Mouse (Mus musculus): ENCODE data around the gene Eif4h. TPM values are rescaled to one million over a fixed set of nuclear protein-coding genes. Genes with fewer than 3 reads are reported as not detected.

The Eif4h gene
- polyA plus RNA-seq, 1 experiment = 309 TPM

DNA sequence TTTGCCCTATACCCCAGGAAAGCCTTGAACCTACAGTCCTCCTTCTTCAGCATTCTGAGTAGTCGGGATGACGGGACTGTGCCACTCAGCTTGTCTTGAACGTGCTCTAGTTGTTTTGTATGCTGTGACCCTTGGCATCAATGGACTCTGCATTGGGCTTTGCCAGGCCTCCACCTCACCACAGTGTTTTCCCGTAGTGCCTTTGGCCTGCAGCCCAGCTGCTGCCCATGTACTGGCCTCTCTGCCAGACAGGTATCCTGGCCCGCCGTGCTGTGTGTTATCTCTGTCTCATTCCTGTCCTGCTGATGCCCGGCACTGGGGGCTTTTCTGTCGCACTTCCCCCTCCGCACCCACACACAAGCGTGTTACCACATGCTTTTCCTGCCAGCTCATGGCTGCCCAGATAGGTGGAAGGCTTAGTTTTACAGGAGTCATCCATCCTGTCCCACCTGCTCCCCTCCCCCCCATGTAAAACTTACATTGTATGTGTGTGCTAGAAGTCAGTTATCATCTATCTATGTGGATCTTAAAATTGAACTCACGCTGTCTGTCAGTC lies 47.2 kb downstream of the Eif4h start:
- Histone ChIP-seq H3K36me3 (ENCODE audit: control insufficient read depth, insufficient read depth, low read length, poor library complexity, severe bottlenecking) (peaks cover 26% of the 10 kb centered on the region), H3K27ac (ENCODE audit: insufficient read depth, low read length) (no peak overlapping the region), H3K4me3 (ENCODE audit: low read depth, low read length) (no peak overlapping the region), H3K9me3 (replicated peaks; ENCODE audit: control insufficient read depth, insufficient read depth, low read length, poor library complexity, severe bottlenecking) (no peaks in the 10 kb centered on the region), H3K27me3 (ENCODE audit: control insufficient read depth, insufficient read depth, low read length, poor library complexity, severe bottlenecking) (no peaks in the 10 kb centered on the region), H3K9ac (ENCODE audit: low read depth, poor library complexity, severe bottlenecking) (no peak overlapping the region), H3K4me1 (ENCODE audit: control insufficient read depth, insufficient read depth, low read length) (no peaks in the 10 kb centered on the region)
- TF ChIP-seq EP300 (IDR thresholded peaks at IDR 0.05; ENCODE audit: insufficient read depth, low read depth, low read length) (no peak), CTCF (IDR thresholded peaks at IDR 0.05; ENCODE audit: low read depth, low read length) (no peak), POLR2A (IDR thresholded peaks at IDR 0.05; ENCODE audit: insufficient read depth, low read length) (no peak)

DNA sequence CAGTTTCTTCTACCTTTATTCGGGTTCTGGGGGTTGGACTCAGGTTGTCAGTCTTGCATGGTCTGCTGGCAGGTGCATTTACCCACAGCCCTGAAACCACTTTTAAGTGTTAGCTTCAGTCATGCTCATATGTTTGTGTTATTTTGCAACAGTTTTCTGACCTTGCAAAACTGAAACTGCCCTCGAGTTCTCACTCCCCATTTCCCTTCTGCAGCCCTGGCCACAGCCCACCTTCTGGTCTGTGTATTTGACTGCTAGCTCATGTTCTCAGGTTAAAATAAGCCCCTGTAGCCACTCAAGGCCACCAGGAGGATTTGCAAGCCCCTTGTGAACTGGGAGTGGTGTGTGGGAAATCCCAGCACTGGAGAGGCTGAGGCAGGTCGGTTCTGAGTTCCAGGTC lies 49.4 kb downstream of the Eif4h start:
- Histone ChIP-seq H3K9ac (ENCODE audit: low read depth, poor library complexity, severe bottlenecking) (no peak overlapping the region), H3K4me3 (ENCODE audit: low read depth, low read length) (no peak overlapping the region), H3K27me3 (ENCODE audit: control insufficient read depth, insufficient read depth, low read length, poor library complexity, severe bottlenecking) (no peaks in the 10 kb centered on the region), H3K4me1 (ENCODE audit: control insufficient read depth, insufficient read depth, low read length) (no peaks in the 10 kb centered on the region), H3K27ac (ENCODE audit: insufficient read depth, low read length) (no peak overlapping the region), H3K36me3 (ENCODE audit: control insufficient read depth, insufficient read depth, low read length, poor library complexity, severe bottlenecking) (peaks cover 18% of the 10 kb centered on the region), H3K9me3 (replicated peaks; ENCODE audit: control insufficient read depth, insufficient read depth, low read length, poor library complexity, severe bottlenecking) (no peaks in the 10 kb centered on the region)
- TF ChIP-seq POLR2A (IDR thresholded peaks at IDR 0.05; ENCODE audit: insufficient read depth, low read length) (no peak), EP300 (IDR thresholded peaks at IDR 0.05; ENCODE audit: insufficient read depth, low read depth, low read length) (no peak), CTCF (IDR thresholded peaks at IDR 0.05; ENCODE audit: low read depth, low read length) (no peak)

DNA sequence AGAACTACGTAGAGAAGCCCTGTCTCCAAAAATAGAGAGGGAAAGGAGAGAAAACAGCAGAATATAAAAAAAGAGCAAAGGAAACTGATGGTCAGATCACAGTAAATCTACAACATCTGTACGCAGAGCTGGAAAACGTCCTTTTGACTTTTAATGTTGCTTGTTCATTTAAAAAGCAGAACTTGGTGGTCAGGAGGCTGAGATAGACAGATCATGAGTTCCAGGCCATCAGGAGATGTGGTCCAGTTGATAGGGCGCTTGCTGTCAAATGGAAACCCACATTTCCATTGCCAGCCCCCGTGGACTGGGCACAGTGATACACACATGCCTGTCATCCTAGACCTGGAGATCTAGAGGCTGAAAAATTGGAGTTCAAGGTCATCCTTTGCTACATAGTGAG lies 54.5 kb downstream of the Eif4h start:
- TF ChIP-seq POLR2A (IDR thresholded peaks at IDR 0.05; ENCODE audit: insufficient read depth, low read length) = no peak
- Histone ChIP-seq H3K36me3 (ENCODE audit: control insufficient read depth, insufficient read depth, low read length, poor library complexity, severe bottlenecking) (peaks cover 2% of the 10 kb centered on the region; the same call in 1 of the 2 replicates), H3K4me3 (ENCODE audit: low read depth, low read length) (no peak overlapping the region), H3K27ac (ENCODE audit: insufficient read depth, low read length) (no peak overlapping the region), H3K4me1 (ENCODE audit: control insufficient read depth, insufficient read depth, low read length) (no peaks in the 10 kb centered on the region), H3K27me3 (ENCODE audit: control insufficient read depth, insufficient read depth, low read length, poor library complexity, severe bottlenecking) (no peaks in the 10 kb centered on the region), H3K9ac (ENCODE audit: low read depth, poor library complexity, severe bottlenecking) (no peak overlapping the region), H3K9me3 (replicated peaks; ENCODE audit: control insufficient read depth, insufficient read depth, low read length, poor library complexity, severe bottlenecking) (no peaks in the 10 kb centered on the region)

DNA sequence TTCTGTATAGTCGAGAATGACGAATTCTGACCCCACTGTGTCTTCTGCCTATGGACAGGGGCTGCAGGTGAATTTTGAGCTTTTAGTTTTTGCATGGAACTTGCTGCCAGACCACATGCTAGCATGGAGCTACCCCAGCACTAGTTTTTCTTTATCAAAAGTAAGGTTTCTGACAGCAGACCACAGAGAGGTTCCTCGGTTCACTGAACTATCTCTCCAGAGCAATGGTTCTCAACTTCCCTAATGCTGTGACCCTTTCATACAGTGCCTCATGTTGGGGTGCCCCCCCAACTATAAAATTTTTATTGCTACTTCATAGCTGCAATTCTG lies 55.4 kb downstream of the Eif4h start:
- peaks cover 2% of the 10 kb centered on the region; the same call in 1 of the 2 replicates for H3K36me3 ChIP-seq (ENCODE audit: control insufficient read depth, insufficient read depth, low read length, poor library complexity, severe bottlenecking)
- no peak overlapping the region for H3K27ac ChIP-seq (ENCODE audit: insufficient read depth, low read length)
- no peaks in the 10 kb centered on the region for H3K27me3 ChIP-seq (ENCODE audit: control insufficient read depth, insufficient read depth, low read length, poor library complexity, severe bottlenecking)
- H3K4me1 ChIP-seq (ENCODE audit: control insufficient read depth, insufficient read depth, low read length) = no peaks in the 10 kb centered on the region
- H3K4me3 ChIP-seq (ENCODE audit: low read depth, low read length) = no peak overlapping the region
- peak overlapping the region; percentile 59 for H3K9ac ChIP-seq (ENCODE audit: low read depth, poor library complexity, severe bottlenecking)
- no peaks in the 10 kb centered on the region for H3K9me3 ChIP-seq (replicated peaks; ENCODE audit: control insufficient read depth, insufficient read depth, low read length, poor library complexity, severe bottlenecking)
- TF ChIP-seq POLR2A (IDR thresholded peaks at IDR 0.05; ENCODE audit: insufficient read depth, low read length) (no peak), CTCF (IDR thresholded peaks at IDR 0.05; ENCODE audit: low read depth, low read length) (no peak), EP300 (IDR thresholded peaks at IDR 0.05; ENCODE audit: insufficient read depth, low read depth, low read length) (no peak)

DNA sequence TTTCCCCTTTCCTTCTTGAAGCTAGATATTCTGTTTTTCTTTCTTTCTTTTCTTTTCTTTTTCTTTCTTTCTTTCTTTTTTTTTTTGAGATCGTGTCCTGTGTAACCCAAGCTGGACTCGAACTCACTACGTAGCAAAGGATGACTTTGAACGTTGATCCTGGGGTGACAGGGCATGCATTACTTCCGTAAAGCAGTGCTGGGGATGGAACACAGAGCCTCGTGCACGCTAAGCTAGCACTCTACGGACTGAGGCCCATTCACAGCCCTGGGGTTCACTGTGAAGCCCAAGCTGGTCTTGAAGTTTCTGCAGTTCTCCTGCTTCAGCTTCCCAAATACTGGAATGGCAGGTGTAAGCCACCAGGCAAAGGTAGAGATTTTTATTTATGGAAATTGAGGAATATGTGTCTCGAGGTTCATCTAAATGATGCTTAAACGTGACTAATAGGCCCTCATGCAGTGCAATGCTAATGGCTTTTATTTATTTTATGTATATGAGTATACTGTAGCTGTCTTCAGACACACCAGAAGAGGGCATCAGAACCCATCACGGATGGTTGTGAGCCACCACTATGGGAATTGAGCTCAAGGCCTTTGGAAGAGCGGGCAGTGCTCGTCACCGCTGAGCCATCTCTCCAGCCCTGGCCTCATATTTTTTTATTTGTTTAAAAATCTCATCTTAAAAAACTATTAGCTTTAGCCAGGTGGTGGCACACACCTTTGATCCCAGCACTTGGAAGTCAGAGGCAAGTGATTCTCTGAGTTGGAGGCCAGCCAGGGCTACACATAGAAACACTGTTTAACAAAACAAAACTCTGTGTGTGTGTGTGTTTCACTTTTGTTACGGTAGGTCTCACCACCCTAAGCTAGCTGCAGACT lies 56.0 kb downstream of the Eif4h start:
- Histone ChIP-seq H3K27me3 (ENCODE audit: control insufficient read depth, insufficient read depth, low read length, poor library complexity, severe bottlenecking) (no peaks in the 10 kb centered on the region), H3K9me3 (replicated peaks; ENCODE audit: control insufficient read depth, insufficient read depth, low read length, poor library complexity, severe bottlenecking) (no peaks in the 10 kb centered on the region), H3K27ac (ENCODE audit: insufficient read depth, low read length) (no peak overlapping the region), H3K36me3 (ENCODE audit: control insufficient read depth, insufficient read depth, low read length, poor library complexity, severe bottlenecking) (no peaks in the 10 kb centered on the region; the same call in 1 of the 2 replicates), H3K9ac (ENCODE audit: low read depth, poor library complexity, severe bottlenecking) (peak overlapping the region; percentile 59), H3K4me3 (ENCODE audit: low read depth, low read length) (peak overlapping the region; percentile 86), H3K4me1 (ENCODE audit: control insufficient read depth, insufficient read depth, low read length) (no peaks in the 10 kb centered on the region)
- TF ChIP-seq EP300 (IDR thresholded peaks at IDR 0.05; ENCODE audit: insufficient read depth, low read depth, low read length) (no peak), CTCF (IDR thresholded peaks at IDR 0.05; ENCODE audit: low read depth, low read length) (no peak), POLR2A (IDR thresholded peaks at IDR 0.05; ENCODE audit: insufficient read depth, low read length) (no peak)

DNA sequence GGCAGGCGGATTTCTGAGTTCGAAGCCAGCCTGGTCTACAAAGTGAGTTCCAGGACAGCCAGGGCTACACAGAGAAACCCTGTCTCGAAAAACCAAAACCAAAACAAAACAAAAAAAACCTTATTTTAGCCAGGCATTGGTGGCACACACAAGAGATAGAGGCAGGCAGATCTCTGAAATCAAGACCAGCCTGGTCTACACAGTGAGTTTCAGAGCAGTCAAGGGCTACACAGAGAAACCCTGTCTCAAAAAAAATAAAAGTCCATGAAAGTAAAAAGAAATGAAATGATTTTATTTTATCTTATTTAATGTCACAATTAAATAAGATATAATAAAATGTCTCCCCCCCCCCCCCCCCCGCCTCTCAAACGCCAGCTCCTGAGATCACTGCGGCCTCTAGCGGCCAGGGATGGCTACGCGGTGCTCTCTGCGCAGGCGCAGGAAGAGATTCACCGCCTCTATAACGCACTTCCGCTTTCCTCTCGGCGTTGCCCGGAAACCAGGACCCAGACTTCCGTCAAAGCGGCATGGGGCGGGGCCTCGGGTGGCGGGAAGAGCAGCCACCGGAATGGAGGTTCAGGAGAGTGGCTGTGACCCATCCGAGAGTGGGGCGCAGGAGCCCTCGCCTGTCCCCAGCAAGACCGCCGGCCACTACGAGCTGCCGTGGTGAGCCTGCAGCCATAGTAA lies 56.9 kb downstream of the Eif4h start:
- Histone ChIP-seq H3K9me3 (replicated peaks; ENCODE audit: control insufficient read depth, insufficient read depth, low read length, poor library complexity, severe bottlenecking) (no peaks in the 10 kb centered on the region), H3K27me3 (ENCODE audit: control insufficient read depth, insufficient read depth, low read length, poor library complexity, severe bottlenecking) (no peaks in the 10 kb centered on the region), H3K36me3 (ENCODE audit: control insufficient read depth, insufficient read depth, low read length, poor library complexity, severe bottlenecking) (no peaks in the 10 kb centered on the region; the same call in 1 of the 2 replicates), H3K27ac (ENCODE audit: insufficient read depth, low read length) (no peak overlapping the region), H3K4me3 (ENCODE audit: low read depth, low read length) (peak overlapping the region; percentile 86), H3K4me1 (ENCODE audit: control insufficient read depth, insufficient read depth, low read length) (no peaks in the 10 kb centered on the region), H3K9ac (ENCODE audit: low read depth, poor library complexity, severe bottlenecking) (peak overlapping the region; percentile 59)
- TF ChIP-seq CTCF (IDR thresholded peaks at IDR 0.05; ENCODE audit: low read depth, low read length) = peak; percentile 57
- TF ChIP-seq POLR2A (IDR thresholded peaks at IDR 0.05; ENCODE audit: insufficient read depth, low read length) = peak; percentile 58
- TF ChIP-seq EP300 (IDR thresholded peaks at IDR 0.05; ENCODE audit: insufficient read depth, low read depth, low read length) = no peak
